Mouse (Mus musculus): ENCODE measurements around the gene Rsph4a.
"Not testable (repeated sequence)": the region's sequence is repeated elsewhere in the genome, so short reads cannot be mapped to it uniquely, and the experiment has no call there.

Gene Rsph4a

GRCm38 (mm10) chr10:33904530-33905481, at the start of gene Rsph4a:
Gene Rsph4a, plus strand, starts transcription at chr10:33905111.
- peak; percentile 76 for DNase-seq (ENCODE audit: low read depth)

- DNase-seq (ENCODE audit: low read depth): no peak
Measured at GRCm38 (mm10) chr10:33857421-33857820, 47.5 kb upstream of the Rsph4a start, which contains the start of gene Sult3a1. Gene Sult3a1, plus strand, starts transcription at chr10:33857721.

- no peak for DNase-seq (ENCODE audit: low read depth)
Measured at GRCm38 (mm10) chr10:33865994-33866393, 38.9 kb upstream of the Rsph4a start.

- DNase-seq (ENCODE audit: low read depth): no peak
Measured at GRCm38 (mm10) chr10:33870441-33870840, 34.5 kb upstream of the Rsph4a start.

- DNase-seq (ENCODE audit: low read depth): no peak
Measured at GRCm38 (mm10) chr10:33872672-33873398, 32.1 kb upstream of the Rsph4a start.

- DNase-seq (ENCODE audit: low read depth): not testable (repeated sequence)
Measured at GRCm38 (mm10) chr10:33882411-33882810, 22.5 kb upstream of the Rsph4a start.

GRCm38 (mm10) chr10:33901520-33901919, 3.4 kb upstream of the Rsph4a start:
- not testable (repeated sequence) for DNase-seq (ENCODE audit: low read depth)

- peak; percentile 8 for DNase-seq (ENCODE audit: low read depth)
Measured at GRCm38 (mm10) chr10:33905489-33905888, 578 bp downstream of the Rsph4a start.

GRCm38 (mm10) chr10:33940702-33941101, 35.8 kb downstream of the Rsph4a start:
- no peak for DNase-seq (ENCODE audit: low read depth)

GRCm38 (mm10) chr10:33945390-33945789, 40.5 kb downstream of the Rsph4a start:
- no peak for DNase-seq (ENCODE audit: low read depth)

GRCm38 (mm10) chr10:33946336-33946735, 41.4 kb downstream of the Rsph4a start:
- no peak for DNase-seq (ENCODE audit: low read depth)

- peak; percentile 93 for DNase-seq (ENCODE audit: low read depth)
Measured at GRCm38 (mm10) chr10:33950803-33951583, 46.1 kb downstream of the Rsph4a start, which contains the start of gene Zup1. Gene Zup1, minus strand, starts transcription at chr10:33951269.

GRCm38 (mm10) chr10:33952509-33952908, 47.6 kb downstream of the Rsph4a start:
- peak; percentile 13 for DNase-seq (ENCODE audit: low read depth)

Data from NIH3T3 (cell line).